Mouse (Mus musculus) liver (tissue): ENCODE measurements at regions not wholly inside any gene's neighbourhood (a gene's known extent, or its start where the extent isn't known, plus 50 kb on each side); places are given as distances from the start of the nearest gene placed in this dataset.

Source experiments
- DNase-seq: peaks from one replicate; pipeline ENCODE4 v3.0.0-alpha.2; 2020; ENCODE audit warnings: mixed read lengths

- DNase-seq: no peak
These were observed 400.3 kb downstream of the Fam198b start for GRCm38 (mm10) chr3:80284656-80285055.

GRCm38 (mm10) chr3:80285246-80285645 lies 400.9 kb downstream of the Fam198b start:
- no peak for DNase-seq

- no peak for DNase-seq
These were observed 409.2 kb downstream of the Fam198b start for GRCm38 (mm10) chr3:80293485-80293884.

- DNase-seq: no peak
These were observed 423.3 kb downstream of the Fam198b start for GRCm38 (mm10) chr3:80307632-80308031.

- no peak for DNase-seq
These were observed 425.6 kb downstream of the Fam198b start for GRCm38 (mm10) chr3:80309931-80310330.

GRCm38 (mm10) chr3:80311689-80312088 lies 427.4 kb downstream of the Fam198b start:
- no peak for DNase-seq

- DNase-seq: no peak
These were observed 438.0 kb downstream of the Fam198b start for GRCm38 (mm10) chr3:80322291-80322690.

GRCm38 (mm10) chr3:80324726-80325125 lies 440.4 kb downstream of the Fam198b start:
- no peak for DNase-seq

- no peak for DNase-seq
These were observed 447.4 kb downstream of the Fam198b start for GRCm38 (mm10) chr3:80331776-80332175.

GRCm38 (mm10) chr3:80334446-80334893 lies 450.1 kb downstream of the Fam198b start:
- no peak for DNase-seq

- DNase-seq: no peak
These were observed 451.9 kb downstream of the Fam198b start for GRCm38 (mm10) chr3:80336123-80336674.

- no peak for DNase-seq
These were observed 434.7 kb downstream of the Gria2 start for GRCm38 (mm10) chr3:80367972-80368371.

GRCm38 (mm10) chr3:80369214-80369941 lies 433.3 kb downstream of the Gria2 start:
- DNase-seq: no peak

GRCm38 (mm10) chr3:80372436-80372835 lies 430.2 kb downstream of the Gria2 start:
- DNase-seq: no peak

- no peak for DNase-seq
These were observed 416.6 kb downstream of the Gria2 start for GRCm38 (mm10) chr3:80385986-80386385.

GRCm38 (mm10) chr3:80396240-80396639 lies 406.4 kb downstream of the Gria2 start:
- DNase-seq: no peak

GRCm38 (mm10) chr3:80420453-80420852 lies 382.2 kb downstream of the Gria2 start:
- DNase-seq: no peak

- DNase-seq: no peak
These were observed 381.2 kb downstream of the Gria2 start for GRCm38 (mm10) chr3:80421461-80421860.

- DNase-seq: no peak
These were observed 380.5 kb downstream of the Gria2 start for GRCm38 (mm10) chr3:80422106-80422505.

GRCm38 (mm10) chr3:80422646-80423045 lies 380.0 kb downstream of the Gria2 start:
- no peak for DNase-seq
